Mouse (Mus musculus) hindbrain, embryonic 15.5 days (tissue): ENCODE data around the gene Rnf123. TPM values are rescaled to one million over a fixed set of nuclear protein-coding genes. Genes with fewer than 3 reads are reported as not detected.
A peak's percentile ranks its signal among the peaks of the same experiment; 100 is the strongest.

Source experiments
- ATAC-seq: fragments of 200-750 bp; cut with Nextera tagmentation; 2 replicates; pipeline ENCODE4 v1.8.0; 2017; ENCODE audit warnings: low read depth, moderate number of reproducible peaks, moderate TSS enrichment; ENCODE audit not compliant: low FRiP score
- H3K27ac ChIP-seq: fragments of 300-500 bp; sonication (generic); replicated peaks from 2 replicates; pipeline ENCODE4 v1.5.1; 2015; ENCODE audit warnings: mild to moderate bottlenecking, inconsistent platforms
- H3K27me3 ChIP-seq: fragments of 300-500 bp; sonication (generic); 2 replicates; pipeline ENCODE4 v1.6.1; 2015; ENCODE audit warnings: control low read depth, inconsistent platforms
- H3K36me3 ChIP-seq: fragments of 300-500 bp; sonication (generic); 2 replicates; pipeline ENCODE4 v1.6.1; 2015; ENCODE audit warnings: control low read depth, inconsistent platforms
- H3K4me1 ChIP-seq: fragments of 300-500 bp; sonication (generic); replicated peaks from 2 replicates; pipeline ENCODE4 v1.6.1; 2015; ENCODE audit warnings: control low read depth, inconsistent platforms
- H3K4me2 ChIP-seq: fragments of 300-500 bp; sonication (generic); 2 replicates; pipeline ENCODE4 v1.6.1; 2015; ENCODE audit warnings: moderate library complexity, mild to moderate bottlenecking, inconsistent platforms
- H3K4me3 ChIP-seq: fragments of 300-500 bp; sonication (generic); 2 replicates; pipeline ENCODE4 v1.5.1; 2015; ENCODE audit warnings: mild to moderate bottlenecking, inconsistent platforms
- H3K9ac ChIP-seq: fragments of 300-500 bp; sonication (generic); 2 replicates; pipeline ENCODE4 v1.6.1; 2015; ENCODE audit warnings: inconsistent platforms
- H3K9me3 ChIP-seq: fragments of 300-500 bp; sonication (generic); 2 replicates; pipeline ENCODE4 v1.6.1; 2016; ENCODE audit warnings: control low read depth, inconsistent platforms
- WGBS: fragments of 180-500 bp; shearing (Covaris S2); methylation state at CpG from one replicate; pipeline ENCODE4 v1.1.7; 2015; 5-methylcytosine and 5-hydroxymethylcytosine counted together
- polyA plus RNA-seq: library from polyadenylated mRNA; unstranded; fragments of >200 nt; fragmentation: Nextera tagmentation; extraction: Ambion mirVana; gene quantifications from 2 replicates; pipeline ENCODE4 v1.2.1, GENCODE M21; 2015

The Rnf123 gene
- polyA plus RNA-seq, 1 experiment from 2014 or later: 48.9 TPM

GRCm38 (mm10) chr9:108117143-108117542, 34.0 kb upstream of the Rnf123 start:
- Histone ChIP-seq H3K9ac (no peak overlapping the region), H3K4me2 (no peak overlapping the region), H3K27ac (no peak overlapping the region), H3K4me1 (no peaks in the 10 kb centered on the region), H3K36me3 (peaks cover 39% of the 10 kb centered on the region), H3K27me3 (no peaks in the 10 kb centered on the region), H3K4me3 (no peak overlapping the region), H3K9me3 (no peaks in the 10 kb centered on the region)
- no peak for ATAC-seq
- 63% methylated on average over 4 of the region's 4 CpGs for WGBS

- Histone ChIP-seq H3K27me3 (no peaks in the 10 kb centered on the region), H3K4me3 (no peak overlapping the region), H3K9ac (no peak overlapping the region), H3K36me3 (peaks cover 45% of the 10 kb centered on the region), H3K27ac (no peak overlapping the region), H3K9me3 (no peaks in the 10 kb centered on the region), H3K4me2 (no peak overlapping the region), H3K4me1 (peaks cover 8% of the 10 kb centered on the region)
- no peak for ATAC-seq
- WGBS: 66% methylated on average over 43 of the region's 43 CpGs
Measured at GRCm38 (mm10) chr9:108115290-108116077, 32.3 kb upstream of the Rnf123 start.

- Histone ChIP-seq H3K9ac (no peak overlapping the region), H3K27me3 (no peaks in the 10 kb centered on the region), H3K27ac (no peak overlapping the region), H3K4me1 (peaks cover 8% of the 10 kb centered on the region), H3K36me3 (peaks cover 52% of the 10 kb centered on the region), H3K9me3 (no peaks in the 10 kb centered on the region), H3K4me2 (no peak overlapping the region), H3K4me3 (no peak overlapping the region)
- ATAC-seq: no peak
- WGBS: 93% methylated on average over 18 of the region's 18 CpGs
Measured at GRCm38 (mm10) chr9:108112719-108113340, 29.7 kb upstream of the Rnf123 start.

GRCm38 (mm10) chr9:108111593-108112121, 28.5 kb upstream of the Rnf123 start:
- peaks cover 8% of the 10 kb centered on the region for H3K4me1 ChIP-seq
- no peak for ATAC-seq
- no peak overlapping the region for H3K4me3 ChIP-seq
- peaks cover 48% of the 10 kb centered on the region for H3K36me3 ChIP-seq
- no peak overlapping the region for H3K9ac ChIP-seq
- no peaks in the 10 kb centered on the region for H3K27me3 ChIP-seq
- 71% methylated on average over 17 of the region's 17 CpGs for WGBS
- H3K4me2 ChIP-seq: peak overlapping the region; percentile 39
- H3K9me3 ChIP-seq: no peaks in the 10 kb centered on the region
- 0 out of 2 replicates have a peak overlapping the region, but pooled peaks have one; percentile 10 for H3K27ac ChIP-seq

- Histone ChIP-seq H3K27ac (0 out of 2 replicates have a peak overlapping the region, but pooled peaks have one; percentile 10), H3K4me2 (peak overlapping the region; percentile 39), H3K4me1 (peaks cover 8% of the 10 kb centered on the region), H3K27me3 (no peaks in the 10 kb centered on the region), H3K36me3 (peaks cover 43% of the 10 kb centered on the region), H3K4me3 (no peak overlapping the region), H3K9ac (no peak overlapping the region), H3K9me3 (no peaks in the 10 kb centered on the region)
- WGBS: 13% methylated on average over 22 of the region's 22 CpGs
- no peak for ATAC-seq
Measured at GRCm38 (mm10) chr9:108111101-108111592, 28.0 kb upstream of the Rnf123 start.

- Histone ChIP-seq H3K9ac (no peak overlapping the region), H3K4me1 (peaks cover 14% of the 10 kb centered on the region), H3K27me3 (no peaks in the 10 kb centered on the region), H3K9me3 (no peaks in the 10 kb centered on the region), H3K36me3 (peaks cover 40% of the 10 kb centered on the region), H3K27ac (no peak overlapping the region), H3K4me3 (no peak overlapping the region), H3K4me2 (no peak overlapping the region)
- WGBS: 89% methylated on average over 16 of the region's 16 CpGs
- ATAC-seq: no peak
Measured at GRCm38 (mm10) chr9:108110160-108110559, 27.0 kb upstream of the Rnf123 start.

GRCm38 (mm10) chr9:108107867-108108266, 24.7 kb upstream of the Rnf123 start:
- Histone ChIP-seq H3K9me3 (no peaks in the 10 kb centered on the region), H3K36me3 (peaks cover 29% of the 10 kb centered on the region), H3K4me2 (no peak overlapping the region), H3K4me1 (peaks cover 19% of the 10 kb centered on the region), H3K27me3 (no peaks in the 10 kb centered on the region), H3K27ac (no peak overlapping the region), H3K4me3 (no peak overlapping the region), H3K9ac (no peak overlapping the region)
- WGBS: 95% methylated on average over 16 of the region's 16 CpGs
- ATAC-seq: no peak

GRCm38 (mm10) chr9:108106090-108106489, 22.9 kb upstream of the Rnf123 start:
- WGBS: 92% methylated on average over 23 of the region's 23 CpGs
- Histone ChIP-seq H3K9ac (no peak overlapping the region), H3K36me3 (peaks cover 34% of the 10 kb centered on the region)

GRCm38 (mm10) chr9:108105549-108105863, 22.4 kb upstream of the Rnf123 start:
- no peaks in the 10 kb centered on the region for H3K9me3 ChIP-seq
- ATAC-seq: peak; percentile 54; the same call in 1 of the 2 replicates
- no peaks in the 10 kb centered on the region for H3K27me3 ChIP-seq
- H3K36me3 ChIP-seq: peaks cover 39% of the 10 kb centered on the region
- 59% methylated on average over 12 of the region's 12 CpGs for WGBS
- H3K4me3 ChIP-seq: no peak overlapping the region
- no peak overlapping the region for H3K4me2 ChIP-seq
- H3K27ac ChIP-seq: no peak overlapping the region
- H3K9ac ChIP-seq: no peak overlapping the region
- H3K4me1 ChIP-seq: peaks cover 11% of the 10 kb centered on the region; the same call in 1 of the 2 replicates

More at GRCm38 (mm10) chr9:108106090-108106489, 22.9 kb upstream of the Rnf123 start:
- Histone ChIP-seq H3K9me3 (no peaks in the 10 kb centered on the region), H3K4me1 (peaks cover 16% of the 10 kb centered on the region), H3K4me2 (no peak overlapping the region), H3K4me3 (no peak overlapping the region), H3K27ac (no peak overlapping the region), H3K27me3 (no peaks in the 10 kb centered on the region)
- 0 out of 2 replicates have a peak, but pooled peaks have one; percentile 23 for ATAC-seq

- H3K9me3 ChIP-seq: no peaks in the 10 kb centered on the region
- peaks cover 11% of the 10 kb centered on the region; the same call in 1 of the 2 replicates for H3K4me1 ChIP-seq
- 36% methylated on average over 31 of the region's 31 CpGs for WGBS
- ATAC-seq: peak; percentile 15; the same call in 1 of the 2 replicates
- peaks cover 36% of the 10 kb centered on the region for H3K36me3 ChIP-seq
- H3K4me2 ChIP-seq: no peak overlapping the region
- no peak overlapping the region for H3K27ac ChIP-seq
- H3K27me3 ChIP-seq: no peaks in the 10 kb centered on the region
- H3K4me3 ChIP-seq: no peak overlapping the region
- no peak overlapping the region for H3K9ac ChIP-seq
Measured at GRCm38 (mm10) chr9:108104766-108105548, 21.8 kb upstream of the Rnf123 start.

- no peak for ATAC-seq
- H3K4me3 ChIP-seq: no peak overlapping the region
- 81% methylated on average over 8 of the region's 8 CpGs for WGBS
Measured at GRCm38 (mm10) chr9:108099619-108100018, 16.5 kb upstream of the Rnf123 start.

More at GRCm38 (mm10) chr9:108099619-108100018, 16.5 kb upstream of the Rnf123 start:
- Histone ChIP-seq H3K9ac (no peak overlapping the region), H3K4me2 (no peak overlapping the region), H3K27me3 (no peaks in the 10 kb centered on the region), H3K9me3 (no peaks in the 10 kb centered on the region), H3K27ac (no peak overlapping the region), H3K36me3 (peaks cover 46% of the 10 kb centered on the region), H3K4me1 (peaks cover 15% of the 10 kb centered on the region)
